Mouse (Mus musculus): ENCODE measurements around the gene Zfp263. TPM values are rescaled to one million over a fixed set of nuclear protein-coding genes. Genes with fewer than 3 reads are reported as not detected.

Zfp263 gene
- polyA plus RNA-seq (2015; fragmentation: Nextera tagmentation; extraction: Ambion mirVana) = 44.9 and 53.9 TPM in 2 replicates

- peaks cover 11% of the 10 kb centered on the region for H3K9me3 ChIP-seq (replicated peaks)
- H3K36me3 ChIP-seq = peaks cover 28% of the 10 kb centered on the region
- no peaks in the 10 kb centered on the region for H3K27me3 ChIP-seq
- peak; percentile 98 for ATAC-seq (ENCODE audit: insufficient number of reproducible peaks, low FRiP score, low TSS enrichment, low read depth)
- peak within 1 kb of the TSS; percentile 92 for H3K4me3 ChIP-seq (replicated peaks)
- peaks cover 13% of the 10 kb centered on the region for H3K4me1 ChIP-seq
- peak within 1 kb of the TSS; percentile 91 for H3K4me2 ChIP-seq (replicated peaks)
- under 1% methylated on average over 42 of the region's 42 CpGs for WGBS
- peak within 1 kb of the TSS; percentile 88 for H3K9ac ChIP-seq
- H3K27ac ChIP-seq (replicated peaks) = peak within 1 kb of the TSS; percentile 94
Measured at GRCm38 (mm10) chr16:3743503-3744185, at the start of gene Zfp263. Zfp263 (plus strand) TSS chr16:3744093.

- no peaks in the 10 kb centered on the region for H3K9me3 ChIP-seq (replicated peaks)
- WGBS = 77% methylated on average over 8 of the region's 8 CpGs
- no peak overlapping the region for H3K9ac ChIP-seq
- no peak overlapping the region for H3K27ac ChIP-seq (replicated peaks)
- no peaks in the 10 kb centered on the region for H3K36me3 ChIP-seq
- ATAC-seq (ENCODE audit: insufficient number of reproducible peaks, low FRiP score, low TSS enrichment, low read depth) = no peak
- no peak overlapping the region for H3K4me2 ChIP-seq (replicated peaks)
- no peaks in the 10 kb centered on the region for H3K4me1 ChIP-seq
- H3K4me3 ChIP-seq (replicated peaks) = no peak overlapping the region
- H3K27me3 ChIP-seq = no peaks in the 10 kb centered on the region
Measured at GRCm38 (mm10) chr16:3699281-3699680, 44.6 kb upstream of the Zfp263 start.

- WGBS = 56% methylated on average over 1 of the region's 1 CpGs
- no peaks in the 10 kb centered on the region for H3K4me1 ChIP-seq
- H3K4me2 ChIP-seq (replicated peaks) = no peak overlapping the region
- ATAC-seq (ENCODE audit: insufficient number of reproducible peaks, low FRiP score, low TSS enrichment, low read depth) = no peak
- no peaks in the 10 kb centered on the region for H3K27me3 ChIP-seq
- H3K9me3 ChIP-seq (replicated peaks) = no peaks in the 10 kb centered on the region
- H3K4me3 ChIP-seq (replicated peaks) = no peak overlapping the region
- no peak overlapping the region for H3K9ac ChIP-seq
- H3K36me3 ChIP-seq = no peaks in the 10 kb centered on the region
- H3K27ac ChIP-seq (replicated peaks) = no peak overlapping the region
Measured at GRCm38 (mm10) chr16:3700893-3701292, 43.0 kb upstream of the Zfp263 start.

- Histone ChIP-seq H3K9ac (no peak overlapping the region), H3K4me3 (replicated peaks) (no peak overlapping the region), H3K36me3 (no peaks in the 10 kb centered on the region), H3K4me1 (no peaks in the 10 kb centered on the region), H3K27ac (replicated peaks) (no peak overlapping the region), H3K27me3 (no peaks in the 10 kb centered on the region), H3K4me2 (replicated peaks) (no peak overlapping the region), H3K9me3 (replicated peaks) (no peaks in the 10 kb centered on the region)
- ATAC-seq (ENCODE audit: insufficient number of reproducible peaks, low FRiP score, low TSS enrichment, low read depth) = no peak
- WGBS = 82% methylated on average over 6 of the region's 6 CpGs
Measured at GRCm38 (mm10) chr16:3706680-3707079, 37.2 kb upstream of the Zfp263 start.

- H3K9ac ChIP-seq = no peak overlapping the region
- H3K36me3 ChIP-seq = no peaks in the 10 kb centered on the region
- no peak overlapping the region for H3K27ac ChIP-seq (replicated peaks)
- no peaks in the 10 kb centered on the region for H3K27me3 ChIP-seq
- H3K4me2 ChIP-seq (replicated peaks) = no peak overlapping the region
- WGBS = 88% methylated on average over 2 of the region's 2 CpGs
- no peak for ATAC-seq (ENCODE audit: insufficient number of reproducible peaks, low FRiP score, low TSS enrichment, low read depth)
- H3K9me3 ChIP-seq (replicated peaks) = no peaks in the 10 kb centered on the region
- no peaks in the 10 kb centered on the region for H3K4me1 ChIP-seq
- no peak overlapping the region for H3K4me3 ChIP-seq (replicated peaks)
Measured at GRCm38 (mm10) chr16:3714731-3715130, 29.2 kb upstream of the Zfp263 start.

- 83% methylated on average over 6 of the region's 6 CpGs for WGBS
- H3K27ac ChIP-seq (replicated peaks) = no peak within 1 kb of the TSS
- H3K4me1 ChIP-seq = no peaks in the 10 kb centered on the region
- no peak for ATAC-seq (ENCODE audit: insufficient number of reproducible peaks, low FRiP score, low TSS enrichment, low read depth)
- H3K4me3 ChIP-seq (replicated peaks) = no peak within 1 kb of the TSS
- no peak within 1 kb of the TSS for H3K4me2 ChIP-seq (replicated peaks)
- no peak within 1 kb of the TSS for H3K9ac ChIP-seq
- no peaks in the 10 kb centered on the region for H3K27me3 ChIP-seq
- no peaks in the 10 kb centered on the region for H3K9me3 ChIP-seq (replicated peaks)
- H3K36me3 ChIP-seq = no peaks in the 10 kb centered on the region
Measured at GRCm38 (mm10) chr16:3717980-3718379, 25.9 kb upstream of the Zfp263 start, which contains the start of gene Mefv. Mefv (minus strand) TSS chr16:3718097.

- Histone ChIP-seq H3K4me3 (replicated peaks) (no peak overlapping the region), H3K36me3 (no peaks in the 10 kb centered on the region), H3K9me3 (replicated peaks) (no peaks in the 10 kb centered on the region), H3K4me2 (replicated peaks) (no peak overlapping the region), H3K9ac (no peak overlapping the region), H3K27me3 (no peaks in the 10 kb centered on the region), H3K27ac (replicated peaks) (no peak overlapping the region), H3K4me1 (no peaks in the 10 kb centered on the region)
- WGBS = 74% methylated on average over 3 of the region's 3 CpGs
- ATAC-seq (ENCODE audit: insufficient number of reproducible peaks, low FRiP score, low TSS enrichment, low read depth) = no peak
Measured at GRCm38 (mm10) chr16:3723231-3723630, 20.7 kb upstream of the Zfp263 start.

GRCm38 (mm10) chr16:3727980-3728720 is 15.7 kb upstream of the Zfp263 start:
- no peaks in the 10 kb centered on the region for H3K9me3 ChIP-seq (replicated peaks)
- peak; percentile 24; the same call in 1 of the 2 replicates for ATAC-seq (ENCODE audit: insufficient number of reproducible peaks, low FRiP score, low TSS enrichment, low read depth)
- no peak overlapping the region for H3K27ac ChIP-seq (replicated peaks)
- H3K4me1 ChIP-seq = no peaks in the 10 kb centered on the region
- no peak overlapping the region for H3K9ac ChIP-seq
- no peaks in the 10 kb centered on the region for H3K36me3 ChIP-seq
- no peak overlapping the region for H3K4me3 ChIP-seq (replicated peaks)
- H3K4me2 ChIP-seq (replicated peaks) = no peak overlapping the region
- no peaks in the 10 kb centered on the region for H3K27me3 ChIP-seq
- 82% methylated on average over 6 of the region's 6 CpGs for WGBS

- Histone ChIP-seq H3K36me3 (no peaks in the 10 kb centered on the region), H3K27me3 (no peaks in the 10 kb centered on the region), H3K27ac (replicated peaks) (no peak overlapping the region), H3K9me3 (replicated peaks) (no peaks in the 10 kb centered on the region), H3K9ac (no peak overlapping the region), H3K4me3 (replicated peaks) (no peak overlapping the region), H3K4me2 (replicated peaks) (no peak overlapping the region), H3K4me1 (no peaks in the 10 kb centered on the region)
- 89% methylated on average over 4 of the region's 4 CpGs for WGBS
- no peak for ATAC-seq (ENCODE audit: insufficient number of reproducible peaks, low FRiP score, low TSS enrichment, low read depth)
Measured at GRCm38 (mm10) chr16:3732612-3733011, 11.3 kb upstream of the Zfp263 start.

- no peak overlapping the region for H3K27ac ChIP-seq (replicated peaks)
- WGBS = 71% methylated on average over 1 of the region's 1 CpGs
- H3K9me3 ChIP-seq (replicated peaks) = no peaks in the 10 kb centered on the region
- no peaks in the 10 kb centered on the region for H3K36me3 ChIP-seq
- no peaks in the 10 kb centered on the region for H3K4me1 ChIP-seq
- H3K4me2 ChIP-seq (replicated peaks) = no peak overlapping the region
- H3K9ac ChIP-seq = no peak overlapping the region
- H3K27me3 ChIP-seq = no peaks in the 10 kb centered on the region
- ATAC-seq (ENCODE audit: insufficient number of reproducible peaks, low FRiP score, low TSS enrichment, low read depth) = no peak
- H3K4me3 ChIP-seq (replicated peaks) = no peak overlapping the region
Measured at GRCm38 (mm10) chr16:3733198-3733732, 10.6 kb upstream of the Zfp263 start.

GRCm38 (mm10) chr16:3742466-3742865 is 1.4 kb upstream of the Zfp263 start:
- H3K4me3 ChIP-seq (replicated peaks) = no peak overlapping the region
- 0 out of 2 replicates have a peak, but pooled peaks cover 2% of the 10 kb centered on the region for H3K9me3 ChIP-seq (replicated peaks)
- WGBS = 95% methylated on average over 6 of the region's 6 CpGs
- no peak for ATAC-seq (ENCODE audit: insufficient number of reproducible peaks, low FRiP score, low TSS enrichment, low read depth)
- H3K27ac ChIP-seq (replicated peaks) = no peak overlapping the region
- H3K4me1 ChIP-seq = peaks cover 13% of the 10 kb centered on the region
- peaks cover 18% of the 10 kb centered on the region for H3K36me3 ChIP-seq
- no peak overlapping the region for H3K4me2 ChIP-seq (replicated peaks)
- no peak overlapping the region for H3K9ac ChIP-seq
- H3K27me3 ChIP-seq = no peaks in the 10 kb centered on the region

Measured in embryonic facial prominence, embryonic 15.5 days (tissue).